Mouse (Mus musculus) MEL (cell line): Measurements from ENCODE around the gene Zscan22.

ENCODE experiments used
- CHD1 ChIP-seq: IDR thresholded peaks from 2 replicates; pipeline ENCODE4 v1.6.1; 2012; ENCODE audit warnings: low read depth, mild to moderate bottlenecking, inconsistent platforms, low read length, improper control_type of control experiment
- CTCF ChIP-seq, 3 experiments: IDR thresholded peaks in 2 of 3; conservative IDR thresholded peaks in 1 of 3; 2 replicates each; pipeline ENCODE4 v1.5.1; 2011 to 2012; ENCODE audit warnings: low read length in 3 of 3, low read depth in 2 of 3, mild to moderate bottlenecking in 2 of 3, improper control_type of control experiment in 1 of 3, inconsistent platforms in 1 of 3, mixed read lengths in 1 of 3, moderate library complexity in 1 of 3; ENCODE audit not compliant: control insufficient read depth in 1 of 3, insufficient read depth in 1 of 3, poor library complexity in 1 of 3, severe bottlenecking in 1 of 3
- ETS1 ChIP-seq: IDR thresholded peaks from 2 replicates; pipeline ENCODE4 v1.6.1; 2012; ENCODE audit warnings: low read depth, mild to moderate bottlenecking, inconsistent platforms, low read length, improper control_type of control experiment, moderate library complexity
- MYB ChIP-seq: IDR thresholded peaks from 2 replicates; pipeline ENCODE4 v1.6.1; 2011; ENCODE audit warnings: mild to moderate bottlenecking, low read depth, low read length, improper control_type of control experiment
- POLR2A ChIP-seq, 2 experiments: IDR thresholded peaks; 2 replicates each; pipeline ENCODE4 v1.6.1; 2011 to 2012; ENCODE audit warnings: low read length in 2 of 2, mild to moderate bottlenecking in 2 of 2, control low read depth in 1 of 2, improper control_type of control experiment in 1 of 2, low read depth in 1 of 2, moderate library complexity in 1 of 2; ENCODE audit not compliant: control insufficient read depth in 1 of 2, insufficient read depth in 1 of 2, poor library complexity in 1 of 2
- RAD21 ChIP-seq: IDR thresholded peaks from 2 replicates; pipeline ENCODE4 v1.6.1; 2011; ENCODE audit warnings: mild to moderate bottlenecking, low read depth, low read length, improper control_type of control experiment
- TCF12 ChIP-seq: IDR thresholded peaks from 2 replicates; pipeline ENCODE4 v1.6.1; 2014; ENCODE audit warnings: low read depth, mild to moderate bottlenecking, inconsistent platforms, low read length, improper control_type of control experiment, moderate library complexity
- UBTF ChIP-seq: IDR thresholded peaks from 2 replicates; pipeline ENCODE4 v1.6.1; 2012; ENCODE audit warnings: low read depth, mild to moderate bottlenecking, inconsistent platforms, low read length, improper control_type of control experiment, moderate library complexity, borderline replicate concordance; ENCODE audit not compliant: insufficient read depth
- ZC3H11A ChIP-seq: IDR thresholded peaks from 2 replicates; pipeline ENCODE4 v1.6.1; 2012; ENCODE audit warnings: low read depth, mild to moderate bottlenecking, inconsistent platforms, low read length, improper control_type of control experiment

DNA sequence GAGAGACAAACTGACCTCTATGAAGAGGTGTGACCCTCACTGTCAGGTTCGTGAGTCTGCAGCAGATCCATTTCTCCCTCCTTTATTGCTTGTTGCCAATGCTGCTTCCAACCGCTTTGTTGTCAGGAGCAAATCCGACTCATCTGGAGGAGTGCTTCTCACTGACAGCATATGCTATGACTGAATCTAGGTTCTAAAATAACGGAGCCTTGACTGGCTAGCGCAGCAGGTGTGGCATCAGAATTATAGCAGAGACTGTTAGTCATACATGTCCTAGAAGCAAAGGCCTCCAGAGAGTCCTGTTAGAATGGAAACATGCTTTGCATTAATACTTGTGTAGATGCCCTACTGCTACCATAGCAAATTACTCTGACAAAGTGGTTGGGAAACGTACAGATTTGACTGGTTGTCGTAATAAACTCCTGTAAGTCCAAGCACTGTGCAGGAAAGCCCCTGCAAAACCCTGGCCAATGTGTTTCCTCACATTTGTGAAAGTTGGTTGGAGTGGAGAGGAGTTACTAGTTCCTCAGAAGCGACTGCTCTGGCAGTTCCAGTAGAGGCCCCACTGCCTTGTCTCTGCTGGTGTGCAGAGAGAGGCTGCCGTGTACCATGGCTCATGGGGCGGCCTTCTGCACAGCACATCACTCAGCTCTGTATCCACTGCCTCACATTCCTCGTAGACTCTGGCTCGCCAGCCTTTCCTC, 10.9 kb upstream of the Zscan22 start:
- TF ChIP-seq CTCF (IDR thresholded peaks at IDR 0.05 in 2 of 3, conservative IDR thresholded peaks at IDR 0.05 in 1 of 3; ENCODE audit: control insufficient read depth in 1 of 3, insufficient read depth in 1 of 3, low read depth in 2 of 3, low read length in 3 of 3, poor library complexity in 1 of 3, severe bottlenecking in 1 of 3) (no peak), POLR2A (IDR thresholded peaks at IDR 0.05; ENCODE audit: control insufficient read depth in 1 of 2, insufficient read depth in 1 of 2, low read depth in 1 of 2, low read length in 2 of 2, poor library complexity in 1 of 2) (no peak), RAD21 (no peak), ZC3H11A (no peak), ETS1 (no peak), CHD1 (no peak), UBTF (no peak), TCF12 (no peak), MYB (no peak)
